Mouse (Mus musculus): Measurements from ENCODE around the gene Adipor1.
A peak's percentile ranks its signal among the peaks of the same experiment; 100 is the strongest.
"Not testable (repeated sequence)": the region's sequence is repeated elsewhere in the genome, so short reads cannot be mapped to it uniquely, and the experiment has no call there.

Gene Adipor1

DNA sequence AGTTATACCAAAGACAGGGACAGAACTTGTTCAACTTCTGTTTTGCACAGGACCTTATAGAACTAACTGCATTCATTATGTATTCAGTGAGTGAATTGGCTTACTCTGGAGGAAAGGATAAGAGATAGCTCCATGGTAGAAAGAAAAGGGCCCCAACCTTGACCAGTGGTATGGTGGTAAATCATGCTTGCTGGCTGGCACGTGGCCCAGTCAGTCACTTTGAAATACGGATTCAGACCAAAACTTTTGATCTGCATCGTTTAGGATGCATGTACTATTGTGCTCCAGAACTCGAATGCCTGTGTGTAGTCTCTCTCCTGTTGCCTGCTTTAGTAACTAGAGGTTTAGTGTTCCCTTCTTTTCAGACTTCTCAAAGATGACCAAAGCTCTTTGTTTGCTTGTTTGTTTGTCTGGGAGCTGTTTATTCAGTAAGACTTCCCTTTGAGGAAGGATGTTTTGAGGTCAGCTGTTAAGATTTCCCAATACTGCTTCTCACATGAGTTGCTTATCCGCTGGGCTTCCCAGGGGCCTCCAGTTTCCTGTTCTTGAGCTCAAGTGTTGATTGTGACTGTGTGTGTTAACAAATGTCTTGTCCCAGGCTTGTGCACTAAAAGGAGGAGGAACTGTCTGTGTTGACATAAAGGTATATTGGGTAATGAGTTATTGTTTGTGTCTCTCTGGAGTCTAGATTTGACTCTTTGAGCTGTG lies 4.7 kb downstream of the Adipor1 start:
- no peak for DNase-seq

DNA sequence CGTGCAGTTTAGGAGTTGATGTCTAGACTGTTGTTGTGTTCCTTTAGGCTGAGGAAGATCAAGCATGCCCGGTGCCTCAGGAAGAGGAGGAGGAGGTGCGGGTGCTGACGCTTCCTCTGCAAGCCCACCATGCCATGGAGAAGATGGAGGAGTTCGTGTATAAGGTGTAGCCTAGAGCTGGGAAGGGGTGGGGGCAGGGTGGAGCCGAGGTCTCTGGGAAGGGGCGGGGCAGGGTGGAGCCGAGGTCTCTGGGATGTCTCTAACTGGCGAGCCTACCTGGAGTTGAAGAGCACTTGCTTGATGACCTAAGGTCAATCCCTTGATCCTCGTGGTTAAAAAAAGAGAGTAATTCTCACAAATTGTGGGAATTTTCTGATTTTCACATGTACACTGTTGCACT lies 8.7 kb downstream of the Adipor1 start:
- DNase-seq = no peak

DNA sequence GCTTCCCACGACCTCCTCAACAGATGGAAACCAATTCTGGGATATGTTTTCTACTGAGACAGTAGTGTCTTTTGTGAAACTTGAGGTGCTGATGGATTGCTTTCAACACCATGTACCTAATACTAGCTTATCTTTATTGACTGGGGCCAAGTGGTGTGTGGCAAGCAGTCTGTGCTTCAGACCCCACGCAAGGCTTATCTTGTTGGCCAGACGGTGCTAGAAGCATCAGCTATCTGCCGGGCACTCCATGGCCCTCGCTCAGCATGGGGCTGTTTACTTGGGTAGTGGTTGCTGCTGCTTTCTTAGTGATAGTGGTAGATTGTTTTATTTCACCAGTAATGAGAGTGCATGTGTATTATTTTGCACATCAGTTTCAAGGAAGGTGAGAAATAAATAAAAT lies 11.1 kb downstream of the Adipor1 start:
- no peak for DNase-seq

DNA sequence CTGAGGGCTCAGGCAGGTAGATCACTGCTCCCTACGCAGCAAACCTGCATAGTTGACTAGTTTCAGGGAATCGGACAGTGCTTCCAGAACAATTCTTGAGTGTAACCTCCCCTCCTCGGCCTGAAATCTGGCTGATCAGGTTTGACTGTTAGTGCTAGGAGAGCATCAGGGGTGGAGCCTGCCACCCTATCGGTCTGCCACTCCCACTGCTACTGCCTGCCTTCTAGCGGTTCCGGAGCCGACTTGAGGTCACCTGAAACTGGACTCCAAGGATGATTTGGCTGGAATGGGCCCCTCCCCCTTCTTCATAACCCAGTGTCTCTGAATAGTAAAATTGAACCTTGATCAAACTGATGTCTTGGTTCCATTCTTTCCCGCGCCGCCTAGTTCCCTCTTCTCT lies 17.8 kb downstream of the Adipor1 start:
- DNase-seq = no peak

DNA sequence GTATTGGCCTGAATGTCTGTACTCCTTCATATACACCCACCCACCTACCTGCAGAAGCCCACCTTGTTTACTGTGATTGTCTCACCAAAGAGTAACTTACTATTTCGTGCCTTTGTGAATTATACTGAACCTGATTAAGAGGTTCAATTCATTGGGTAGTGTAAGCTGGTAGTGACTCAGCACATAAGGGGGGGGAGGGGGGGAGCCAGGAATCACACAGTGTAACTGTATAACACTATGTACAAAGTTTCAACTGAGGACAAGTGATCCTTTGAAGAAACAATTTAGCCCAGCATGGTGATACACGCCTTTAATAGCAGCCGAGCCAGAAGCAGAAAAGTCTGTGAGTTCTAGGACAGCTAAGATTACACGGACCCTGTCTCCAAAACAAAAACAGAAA lies 18.3 kb downstream of the Adipor1 start:
- DNase-seq = no peak

DNA sequence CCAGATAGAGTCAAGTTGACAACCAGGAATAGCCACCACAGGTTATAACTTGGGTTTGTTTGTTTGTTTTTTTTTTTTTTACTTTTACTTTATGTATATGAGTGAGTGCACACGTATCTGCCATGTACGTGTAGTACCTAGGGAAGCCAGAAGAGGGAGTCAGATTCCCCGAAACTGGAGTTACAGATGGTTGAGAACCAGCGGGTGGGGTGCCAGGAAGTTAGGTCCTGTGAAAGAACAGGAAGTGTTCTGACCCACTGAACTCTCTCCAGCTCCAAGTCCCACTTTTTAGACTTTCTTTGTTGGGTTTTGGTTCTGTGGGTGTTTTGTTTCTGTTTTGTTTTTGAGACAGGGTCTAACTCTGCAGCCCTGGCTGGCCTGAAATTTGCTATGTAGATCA lies 20.2 kb downstream of the Adipor1 start:
- DNase-seq = peak; percentile 26

DNA sequence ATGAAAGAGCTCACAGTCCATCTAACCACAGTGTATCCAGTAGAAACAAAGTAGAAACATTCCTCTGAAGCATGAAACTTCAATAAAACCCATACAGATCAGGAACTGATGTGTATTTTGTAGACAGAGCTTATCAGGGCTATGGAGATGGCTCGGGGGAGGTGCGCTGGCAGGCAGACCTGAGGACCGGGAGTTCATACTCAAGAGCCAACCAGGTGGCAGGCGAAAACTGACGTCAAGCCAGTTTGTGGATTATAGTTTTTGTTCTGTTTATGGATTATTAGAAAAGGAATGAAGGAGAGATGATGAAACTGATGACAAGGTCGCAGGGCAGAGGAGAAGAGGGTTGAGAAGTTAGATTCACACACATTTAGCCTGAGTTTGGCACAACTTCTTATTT lies 25.3 kb downstream of the Adipor1 start:
- no peak for DNase-seq

DNA sequence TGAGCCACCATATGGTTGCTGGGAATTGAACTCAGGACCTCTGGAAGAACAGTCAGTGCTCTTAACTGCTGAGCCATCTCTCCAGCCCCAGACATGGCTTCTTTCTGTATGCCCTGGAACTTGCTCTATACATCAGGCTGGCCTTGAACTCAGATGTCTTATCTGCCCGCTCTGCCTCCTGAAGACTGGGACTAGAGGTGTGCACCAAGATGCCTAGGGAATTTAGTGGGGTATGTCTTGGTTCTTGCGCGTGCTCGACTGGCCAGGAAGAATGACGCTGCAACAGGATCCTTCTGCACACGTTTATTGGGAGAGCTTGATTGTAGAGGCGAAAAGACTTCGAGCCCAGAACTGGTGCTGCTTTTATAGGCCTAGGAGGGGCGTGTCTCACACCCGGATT lies 26.6 kb downstream of the Adipor1 start:
- not testable (repeated sequence) for DNase-seq

DNA sequence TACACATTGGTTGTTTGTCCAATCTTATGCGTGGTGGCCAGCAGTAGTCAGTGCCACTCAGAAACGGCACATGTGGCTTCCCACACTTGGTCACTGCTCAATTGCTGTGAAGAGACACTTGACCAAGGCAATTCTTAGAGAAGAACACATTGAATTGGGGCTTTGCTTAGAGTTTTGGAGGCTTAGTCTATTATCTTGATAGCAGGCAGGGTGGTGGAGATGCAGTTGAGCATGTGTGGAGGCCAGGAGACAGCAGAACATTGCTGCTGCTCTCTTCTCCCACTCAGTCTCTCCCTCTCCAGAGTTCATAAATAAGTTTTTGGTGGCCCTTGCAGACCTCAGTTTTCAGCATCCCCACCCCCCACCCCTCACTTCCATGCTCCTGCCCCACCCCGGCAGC lies 27.2 kb downstream of the Adipor1 start:
- no peak for DNase-seq

DNA sequence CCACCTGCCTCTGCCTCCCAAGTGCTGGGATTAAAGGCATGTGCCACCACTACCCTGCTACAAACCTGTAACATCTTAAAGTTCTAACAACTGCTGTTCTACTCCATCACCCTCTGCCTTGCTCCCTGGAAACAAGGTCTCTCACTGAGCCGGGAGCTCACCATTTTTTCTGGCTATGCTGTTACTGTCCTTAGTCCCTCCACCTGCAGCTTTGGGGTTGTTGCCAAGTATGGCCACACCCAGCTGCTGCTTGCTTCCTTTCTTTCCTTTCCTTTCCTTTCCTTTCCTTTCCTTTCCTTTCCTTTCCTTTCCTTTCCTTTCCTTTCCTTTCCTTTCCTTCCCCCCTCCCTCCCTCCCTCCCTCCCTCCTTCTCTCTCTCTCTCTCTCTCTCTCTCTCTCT lies 28.1 kb downstream of the Adipor1 start:
- DNase-seq = not testable (repeated sequence)

DNA sequence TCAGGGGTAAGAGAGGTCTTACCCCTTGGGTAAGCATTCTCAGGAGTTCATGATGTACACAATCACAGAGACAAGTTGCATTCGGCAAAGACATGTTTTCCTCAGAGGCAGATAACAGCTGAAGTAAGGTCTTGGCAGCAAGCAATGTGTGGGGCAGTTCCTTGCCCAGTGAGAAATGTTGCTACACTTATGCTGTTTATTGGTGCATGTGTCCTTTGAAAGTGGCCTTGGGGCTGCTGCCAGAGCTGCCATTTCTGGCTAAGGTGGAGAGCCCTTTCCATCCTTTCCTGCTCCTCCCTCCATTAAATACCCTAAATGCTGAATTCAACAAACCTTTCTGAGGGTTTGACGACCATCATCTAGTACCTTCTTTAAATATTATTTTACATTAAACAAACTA lies 30.2 kb downstream of the Adipor1 start:
- DNase-seq = no peak

DNA sequence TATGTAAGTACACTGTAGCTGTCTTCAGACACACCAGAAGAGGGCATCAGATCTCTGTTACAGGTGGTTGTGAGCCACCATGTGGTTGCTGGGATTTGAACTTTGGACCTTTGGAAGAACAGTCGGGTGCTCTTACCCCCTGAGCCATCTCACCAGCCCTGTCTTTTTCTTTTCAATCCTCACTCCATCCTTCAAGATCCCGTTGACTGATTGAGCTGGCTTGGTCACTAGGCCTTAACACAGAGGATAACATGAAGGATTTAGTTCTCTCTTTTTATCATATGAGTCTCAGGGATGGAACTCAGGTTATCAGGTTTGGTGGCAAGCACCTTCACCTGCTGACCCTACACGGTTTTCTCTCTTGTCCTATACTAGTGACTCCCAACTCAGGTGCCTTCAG lies 33.4 kb downstream of the Adipor1 start:
- not testable (repeated sequence) for DNase-seq

DNA sequence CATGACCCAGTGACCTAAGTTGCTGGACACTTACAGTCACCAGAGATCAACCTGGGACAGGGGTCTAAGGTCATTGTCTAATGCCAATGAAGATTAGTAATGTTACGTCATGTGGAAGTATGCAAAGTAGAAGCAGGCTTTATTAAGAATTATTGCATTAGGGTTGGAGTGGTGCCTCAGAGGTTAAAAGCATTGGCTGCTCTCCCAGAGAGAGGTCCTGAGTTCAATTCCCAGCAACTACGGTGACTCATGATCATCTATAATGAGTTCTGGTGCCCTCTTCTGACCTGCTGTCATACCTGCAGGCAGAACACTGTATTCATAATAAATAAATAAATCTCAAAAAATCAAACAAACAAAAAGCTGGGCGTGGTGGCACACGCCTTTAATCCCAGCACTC lies 35.0 kb downstream of the Adipor1 start:
- DNase-seq = no peak

DNA sequence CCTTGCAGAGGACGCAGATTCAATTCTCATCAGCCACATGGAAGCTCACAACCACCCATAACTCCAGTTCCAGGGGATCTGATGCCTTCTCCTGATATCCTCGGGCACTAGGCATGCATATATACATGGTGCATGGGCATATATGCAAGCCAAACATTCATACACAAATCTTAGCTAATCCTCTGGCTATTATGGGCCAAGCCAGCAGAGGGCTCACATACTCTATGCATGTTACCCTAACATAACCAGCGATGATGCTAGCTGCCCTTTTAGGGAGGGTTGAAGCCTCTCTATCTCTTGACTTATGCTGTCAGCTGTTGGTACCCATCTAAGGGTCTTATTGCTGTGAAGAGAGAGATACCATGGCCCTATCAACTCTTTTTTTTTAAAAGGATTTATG lies 35.8 kb downstream of the Adipor1 start:
- peak; percentile 44 for DNase-seq

DNA sequence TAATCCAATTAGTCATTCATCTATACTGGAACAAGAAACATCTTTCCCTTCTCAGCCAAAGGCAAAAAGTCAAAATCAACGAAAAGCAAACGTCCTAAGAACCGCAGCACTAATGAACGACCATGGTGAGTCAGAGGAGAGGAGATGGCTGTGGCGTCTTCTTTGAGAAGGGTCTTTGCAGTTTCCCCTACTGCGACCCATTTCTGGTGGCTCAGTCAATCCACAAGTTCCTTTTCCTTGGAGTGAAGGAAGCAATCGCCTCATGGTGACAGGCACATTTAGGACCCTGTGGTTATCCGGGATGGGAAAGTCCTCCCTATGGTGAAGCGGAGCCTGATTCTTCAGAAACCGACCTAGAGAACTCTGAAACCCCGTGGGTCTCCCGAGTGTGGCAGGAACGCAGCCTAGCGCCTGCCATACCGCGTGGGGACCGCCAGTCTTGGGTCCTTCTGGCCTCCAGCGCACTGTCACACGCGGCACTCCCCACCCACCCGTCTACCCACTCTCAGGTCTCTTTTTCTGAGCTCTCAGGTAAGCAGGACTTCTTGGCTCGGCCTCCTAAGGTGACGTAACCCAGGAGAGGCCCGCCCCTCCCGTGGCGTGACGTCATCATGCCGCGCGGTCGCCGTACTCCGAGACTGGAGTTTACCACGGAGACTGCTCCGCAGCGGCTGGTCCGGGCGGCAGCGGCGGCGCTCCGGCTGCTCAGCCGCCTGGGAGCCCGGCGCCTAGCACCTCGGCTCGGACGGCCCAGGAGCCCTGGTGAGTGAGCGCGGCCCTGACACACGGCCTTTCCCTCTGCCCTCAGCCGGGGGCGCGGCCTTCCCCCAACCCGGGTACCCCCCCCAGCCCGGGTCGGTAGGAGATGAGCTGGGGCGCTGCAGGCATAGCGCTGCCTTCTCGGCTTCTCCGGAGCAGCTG lies 40.0 kb downstream of the Adipor1 start, which contains the start of gene Klhl12:
Klhl12 (plus strand) TSS at position 628 of the 921 bp plus-strand sequence.
- DNase-seq = peak; percentile 93

DNA sequence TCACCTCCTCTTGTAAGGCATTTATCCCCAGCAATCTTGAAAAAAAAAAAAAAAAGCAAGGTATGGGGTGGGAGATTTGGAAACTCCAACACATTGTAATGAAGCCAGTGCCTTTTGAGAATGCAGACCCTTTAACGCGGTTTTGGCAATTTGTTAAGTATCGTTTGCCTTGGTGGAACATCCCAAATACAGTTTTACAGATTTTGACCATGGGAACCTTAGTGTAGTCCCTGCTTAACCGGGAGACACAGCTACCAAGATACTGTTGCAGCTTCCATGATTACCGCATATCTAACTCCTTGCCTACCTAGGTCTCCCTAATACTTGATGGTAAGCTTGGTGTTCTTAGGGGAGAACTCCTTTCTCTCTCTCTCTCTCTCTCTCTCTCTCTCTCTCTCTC lies 40.9 kb downstream of the Adipor1 start:
- DNase-seq = no peak

DNA sequence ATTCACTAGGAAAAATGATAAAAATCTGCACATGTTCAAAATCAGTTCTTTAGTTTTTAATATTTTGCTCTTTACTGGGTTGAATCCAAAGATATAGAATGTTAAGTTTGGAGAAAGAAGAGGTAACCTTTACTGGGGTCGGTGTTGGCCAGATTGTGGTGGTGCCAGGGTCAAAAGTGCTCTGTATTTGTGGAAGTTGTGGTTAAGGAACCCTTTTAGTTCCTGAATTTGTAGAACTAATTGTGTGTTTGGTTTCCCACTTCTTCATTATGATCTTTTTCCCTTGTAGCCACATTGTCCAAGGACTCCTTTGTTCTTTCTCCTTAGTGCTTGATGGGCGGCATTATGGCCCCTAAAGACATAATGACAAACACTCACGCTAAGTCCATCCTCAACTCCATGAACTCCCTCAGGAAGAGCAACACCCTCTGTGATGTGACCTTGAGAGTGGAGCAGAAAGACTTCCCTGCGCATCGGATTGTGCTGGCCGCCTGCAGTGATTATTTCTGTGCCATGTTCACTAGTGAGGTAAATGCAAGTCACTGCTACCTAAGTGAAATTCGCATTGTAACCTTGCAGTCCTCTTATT lies 43.1 kb downstream of the Adipor1 start:
- no peak for DNase-seq

DNA sequence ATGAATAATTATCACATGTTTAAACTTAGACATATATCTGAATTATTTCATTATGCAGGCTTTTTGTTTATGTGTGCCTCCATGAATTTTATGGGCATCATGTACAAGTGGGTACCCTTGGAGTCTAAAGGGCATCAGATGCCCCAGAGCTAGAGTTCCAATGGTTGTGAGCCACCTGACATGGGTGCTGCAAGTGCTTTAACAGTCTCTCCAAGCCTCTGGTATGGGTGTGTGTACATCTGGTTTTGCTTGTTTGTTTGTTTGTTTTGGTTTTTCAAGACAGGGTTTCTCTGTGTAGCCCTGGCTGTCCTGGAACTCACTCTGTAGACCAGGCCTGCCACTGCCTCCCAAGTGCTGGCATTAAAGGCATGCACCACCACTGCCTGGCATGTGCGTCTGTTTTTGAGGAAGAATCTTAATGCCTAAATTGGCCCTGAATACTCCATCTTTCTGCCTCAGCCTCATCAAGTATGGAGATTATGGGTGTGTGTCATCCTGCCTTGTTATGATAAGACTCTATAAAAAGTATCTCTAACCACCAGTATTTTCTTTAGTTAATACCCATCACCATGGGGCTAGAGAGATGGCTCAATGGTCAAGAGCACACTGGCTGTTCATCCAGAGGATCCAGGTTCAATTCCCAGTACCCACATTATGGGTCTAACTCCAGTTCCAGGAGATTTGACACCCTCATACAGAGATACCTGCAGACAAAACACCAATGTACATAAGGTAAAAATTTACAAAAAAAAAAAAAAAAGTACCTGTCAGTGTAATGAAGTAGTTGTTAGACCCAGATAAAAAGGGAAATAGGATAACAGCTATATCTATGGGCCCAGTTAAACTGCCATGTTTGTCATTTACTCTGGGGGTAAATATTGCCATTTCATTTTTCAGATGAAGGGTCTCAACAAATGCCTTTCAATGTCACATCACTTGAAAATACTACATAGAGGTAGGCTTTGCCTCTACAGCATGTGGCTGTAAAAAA lies 45.4 kb downstream of the Adipor1 start:
- no peak for DNase-seq
